Mouse (Mus musculus): ENCODE measurements around the gene Klri2. TPM values are rescaled to one million over a fixed set of nuclear protein-coding genes. Genes with fewer than 3 reads are reported as not detected.

Klri2 gene
- total and polyA plus RNA-seq, 3 experiments, result not detected

GRCm38 (mm10) chr6:129736414-129736813 is 3.9 kb downstream of the Klri2 start:
- Histone ChIP-seq H3K9ac (ENCODE audit: insufficient read depth, low read depth) (no peak overlapping the region), H3K27me3 (replicated peaks) (no peaks in the 10 kb centered on the region), H3K27ac (ENCODE audit: insufficient read depth, low read depth) (no peak overlapping the region), H3K4me3 (replicated peaks in 1 of 3; ENCODE audit: low read depth in 2 of 3, low read length in 2 of 3, poor library complexity in 1 of 3) (no peak overlapping the region), H3K36me3 (replicated peaks in 1 of 2; ENCODE audit: control insufficient read depth in 1 of 2, insufficient read depth in 1 of 2, low read length in 1 of 2) (no peaks in the 10 kb centered on the region), H3K4me2 (ENCODE audit: insufficient read depth, low read depth, poor library complexity, severe bottlenecking) (no peak overlapping the region), H3K9me3 (replicated peaks; ENCODE audit: low read length) (no peaks in the 10 kb centered on the region), H3K4me1 (ENCODE audit: control insufficient read depth in 1 of 2, insufficient read depth in 2 of 2) (peaks cover 0 to 7% of the 10 kb centered on the region in 2 experiments; a peak in 1 of 4 replicates), H3K79me2 (replicated peaks; ENCODE audit: control insufficient read depth, extremely low read depth, insufficient read depth, poor library complexity, severe bottlenecking) (no peaks in the 10 kb centered on the region)
- no peak for DNase-seq (ENCODE audit: extremely low read depth)
- TF ChIP-seq SMC3 (IDR thresholded peaks at IDR 0.05; ENCODE audit: low read depth, low read length), result no peak
- no peak for TF ChIP-seq ZC3H11A (IDR thresholded peaks at IDR 0.05; ENCODE audit: low read depth, low read length)
- no peak for TF ChIP-seq SIN3A (IDR thresholded peaks at IDR 0.05; ENCODE audit: low read length)
- in situ Hi-C loops (cut with MboI; ENCODE audit: low pct_ligation_motif_present, low pct_unique_long_range_greater_than_20kb, low sequenced_read_pairs), result no loop called here
- dilution Hi-C loops (cut with MboI; ENCODE audit: extremely low pct_ligation_motif_present, extremely low pct_unique_long_range_greater_than_20kb, low sequenced_read_pairs), result no loop called here

GRCm38 (mm10) chr6:129727237-129727636 is 13.0 kb downstream of the Klri2 start:
- Histone ChIP-seq H3K4me2 (ENCODE audit: insufficient read depth, low read depth, poor library complexity, severe bottlenecking) (no peak overlapping the region), H3K4me3 (replicated peaks in 1 of 3; ENCODE audit: low read depth in 2 of 3, low read length in 2 of 3, poor library complexity in 1 of 3) (no peak overlapping the region), H3K27me3 (replicated peaks) (no peaks in the 10 kb centered on the region), H3K36me3 (replicated peaks in 1 of 2; ENCODE audit: control insufficient read depth in 1 of 2, insufficient read depth in 1 of 2, low read length in 1 of 2) (no peaks in the 10 kb centered on the region), H3K9me3 (replicated peaks; ENCODE audit: low read length) (no peaks in the 10 kb centered on the region), H3K27ac (ENCODE audit: insufficient read depth, low read depth) (no peak overlapping the region), H3K4me1 (ENCODE audit: control insufficient read depth in 1 of 2, insufficient read depth in 2 of 2) (no peaks in the 10 kb centered on the region), H3K9ac (ENCODE audit: insufficient read depth, low read depth) (no peak overlapping the region), H3K79me2 (replicated peaks; ENCODE audit: control insufficient read depth, extremely low read depth, insufficient read depth, poor library complexity, severe bottlenecking) (no peaks in the 10 kb centered on the region)
- dilution Hi-C loops (cut with MboI; ENCODE audit: extremely low pct_ligation_motif_present, extremely low pct_unique_long_range_greater_than_20kb, low sequenced_read_pairs) (no loop called here), in situ Hi-C loops (cut with MboI; ENCODE audit: low pct_ligation_motif_present, low pct_unique_long_range_greater_than_20kb, low sequenced_read_pairs) (no loop called here)
- no peak for TF ChIP-seq ETS1 (conservative IDR thresholded peaks at IDR 0.05; ENCODE audit: low read depth, low read length)
- no peak for TF ChIP-seq CHD1 (IDR thresholded peaks at IDR 0.05; ENCODE audit: low read depth, low read length)
- TF ChIP-seq NRF1 (IDR thresholded peaks at IDR 0.05; ENCODE audit: low read depth, low read length), result no peak
- no peak for TF ChIP-seq EP300 (IDR thresholded peaks at IDR 0.05; ENCODE audit: low read length)
- no peak for TF ChIP-seq NELFE (IDR thresholded peaks at IDR 0.05; ENCODE audit: low read depth, low read length)
- TF ChIP-seq PAX5 (IDR thresholded peaks at IDR 0.05; ENCODE audit: low read length), result no peak
- TF ChIP-seq E2F4 (IDR thresholded peaks at IDR 0.05; ENCODE audit: insufficient replicate concordance, low read depth, low read length), result no peak
- TF ChIP-seq JUN (IDR thresholded peaks at IDR 0.05; ENCODE audit: insufficient read depth, low read depth, low read length), result no peak
- TF ChIP-seq HCFC1 (IDR thresholded peaks at IDR 0.05; ENCODE audit: low read depth, low read length), result no peak
- TF ChIP-seq CHD2 (IDR thresholded peaks at IDR 0.05; ENCODE audit: low read length), result no peak
- TF ChIP-seq MAX (IDR thresholded peaks at IDR 0.05; ENCODE audit: low read length), result no peak
- TF ChIP-seq UBTF (IDR thresholded peaks at IDR 0.05; ENCODE audit: low read depth, low read length), result no peak
- TF ChIP-seq IRF4 (IDR thresholded peaks at IDR 0.05; ENCODE audit: low read depth, low read length), result no peak
- TF ChIP-seq ZC3H11A (IDR thresholded peaks at IDR 0.05; ENCODE audit: low read depth, low read length), result no peak
- no peak for TF ChIP-seq MAFK (IDR thresholded peaks at IDR 0.05; ENCODE audit: insufficient replicate concordance, low read length)
- no peak for DNase-seq (ENCODE audit: extremely low read depth)

Measured in CH12.LX (cell line).